In genomic region chr7:120880770-120881169, GRCm38 (mm10) we compare ENCODE assay signal across 15 mouse cellular contexts.
"Had no signal": no experiment of that assay in that cellular context is flagged by ENCODE, and none has a peak within 500 bp of the region (broad histone marks: within the 10 kb centered on the region; RNA-seq: fewer than 3 reads in every experiment).

No protein-coding gene starts in this region.

- ATAC-seq: lung, postnatal 0 days had no signal

- H3K4me3 ChIP-seq: midbrain, embryonic 10.5 days; neural tube, embryonic 12.5 days had no signal

- DNase-seq: kidney, adult 11 months; kidney, adult 9 months; kidney, postnatal 36 days; layer of hippocampus, adult 9-11 months; layer of hippocampus, postnatal 36 days; left cerebral cortex, postnatal 4 days; lung, adult 2 months; lung, postnatal 4 days; midbrain, embryonic 14.5 days; thymus, postnatal 14 days had no signal

- H3K27ac ChIP-seq: kidney, postnatal 0 days; midbrain, embryonic 10.5 days; neural tube, embryonic 12.5 days; stomach, postnatal 0 days had no signal

- H3K4me1 ChIP-seq: midbrain, embryonic 10.5 days; neural tube, embryonic 12.5 days had no signal

- H3K9me3 ChIP-seq: neural tube, embryonic 12.5 days had no signal

- H3K4me2 ChIP-seq: neural tube, embryonic 12.5 days had no signal

- H3K27me3 ChIP-seq: neural tube, embryonic 12.5 days had no signal

- H3K9ac ChIP-seq: neural tube, embryonic 12.5 days had no signal
